Mouse (Mus musculus) liver, adult 2 months (tissue): ENCODE measurements around the gene Foxo1. TPM values are rescaled to one million over a fixed set of nuclear protein-coding genes. Genes with fewer than 3 reads are reported as not detected.
A peak's percentile ranks its signal among the peaks of the same experiment; 100 is the strongest.

Source experiments
- DNase-seq: peaks from one replicate; pipeline ENCODE4 v3.0.0-alpha.2; 2011; ENCODE audit warnings: low read depth, low spot score; ENCODE audit errors: extremely low read depth
- H3K27ac ChIP-seq: fragments of 200-500 bp; replicated peaks from 2 replicates; pipeline ENCODE4 v1.5.1; 2012; ENCODE audit warnings: low read depth, mild to moderate bottlenecking, control low read depth, inconsistent platforms, low read length; ENCODE audit not compliant: insufficient read depth
- H3K27me3 ChIP-seq: fragments of 200-500 bp; 2 replicates; pipeline ENCODE4 v1.6.1; 2012; ENCODE audit warnings: mild to moderate bottlenecking, moderate library complexity, low read length, inconsistent platforms; ENCODE audit not compliant: control insufficient read depth, insufficient read depth
- H3K36me3 ChIP-seq: fragments of 200-500 bp; 2 replicates; pipeline ENCODE4 v1.6.1; 2012; ENCODE audit warnings: low read length, inconsistent platforms; ENCODE audit not compliant: control insufficient read depth, insufficient read depth
- H3K4me1 ChIP-seq: fragments of 200-500 bp; 2 replicates; pipeline ENCODE4 v1.6.1; 2011; ENCODE audit warnings: low read length; ENCODE audit not compliant: control insufficient read depth, insufficient read depth
- H3K4me3 ChIP-seq: fragments of 200-500 bp; 2 replicates; pipeline ENCODE4 v1.5.1; 2011; ENCODE audit warnings: low read depth, mild to moderate bottlenecking, control low read depth, low read length, moderate library complexity; ENCODE audit not compliant: insufficient read depth
- H3K79me2 ChIP-seq: fragments of 200-500 bp; 2 replicates; pipeline ENCODE4 v1.6.1; 2012; ENCODE audit warnings: inconsistent platforms, mild to moderate bottlenecking, low read length, moderate library complexity; ENCODE audit not compliant: control insufficient read depth, insufficient read depth
- H3K9ac ChIP-seq: fragments of 200-500 bp; 2 replicates; pipeline ENCODE4 v1.6.1; 2012; ENCODE audit warnings: low read depth, mild to moderate bottlenecking, control low read depth, inconsistent platforms, low read length
- CTCF ChIP-seq: fragments of 200-500 bp; IDR thresholded peaks from 2 replicates; pipeline ENCODE4 v1.5.1; 2011; ENCODE audit warnings: low read depth, low read length, control low read depth
- POLR2A ChIP-seq: fragments of 200-500 bp; IDR thresholded peaks from 2 replicates; pipeline ENCODE4 v1.6.1; 2011; ENCODE audit warnings: low read length, control low read depth; ENCODE audit not compliant: insufficient read depth; ENCODE audit errors: extremely low read depth
- WGBS: fragments of 180-500 bp; shearing (Covaris S2); methylation state at CpG from one replicate; pipeline ENCODE4 v1.1.7; 2018; 5-methylcytosine and 5-hydroxymethylcytosine counted together
- polyA plus RNA-seq: library from polyadenylated mRNA; depleted of rRNA; stranded (reverse); fragments of >200 nt; gene quantifications from 2 replicates; pipeline ENCODE4 v1.2.3, GENCODE M21; 2012
- total RNA-seq: library from RNA; depleted of rRNA; stranded (reverse); fragments of >200 nt; gene quantifications from 2 replicates; pipeline ENCODE4 v1.2.3, GENCODE M21; 2014

Foxo1 gene
- total and polyA plus RNA-seq, 2 experiments: 5.8 to 6.5 TPM

GRCm38 (mm10) chr3:52264354-52264753 lies 3.8 kb upstream of the Foxo1 start:
- 89% methylated on average over 8 of the region's 8 CpGs for WGBS
- Histone ChIP-seq H3K4me1 (no peaks in the 10 kb centered on the region), H3K9ac (no peak overlapping the region), H3K4me3 (no peak overlapping the region), H3K27ac (no peak overlapping the region), H3K79me2 (peaks cover 13% of the 10 kb centered on the region; the same call in 1 of the 2 replicates), H3K36me3 (no peaks in the 10 kb centered on the region), H3K27me3 (no peaks in the 10 kb centered on the region)
- DNase-seq: no peak
- TF ChIP-seq POLR2A (no peak), CTCF (no peak)

GRCm38 (mm10) chr3:52266606-52267160 lies 1.5 kb upstream of the Foxo1 start:
- Histone ChIP-seq H3K79me2 (peaks cover 21% of the 10 kb centered on the region; the same call in 1 of the 2 replicates), H3K4me3 (peak overlapping the region; percentile 2; the same call in 1 of the 2 replicates), H3K27ac (no peak overlapping the region), H3K4me1 (peaks cover 3% of the 10 kb centered on the region; the same call in 1 of the 2 replicates), H3K27me3 (no peaks in the 10 kb centered on the region), H3K36me3 (no peaks in the 10 kb centered on the region), H3K9ac (no peak overlapping the region)
- no peak for DNase-seq
- WGBS: 41% methylated on average over 17 of the region's 17 CpGs
- TF ChIP-seq POLR2A (no peak), CTCF (no peak)

GRCm38 (mm10) chr3:52267293-52267651 lies 864 bp upstream of the Foxo1 start:
- Histone ChIP-seq H3K27me3 (no peaks in the 10 kb centered on the region), H3K27ac (peak overlapping the region; percentile 80)

GRCm38 (mm10) chr3:52268487-52268736 lies 276 bp downstream of the Foxo1 start:
- peak overlapping the region; percentile 98 for H3K9ac ChIP-seq
- H3K36me3 ChIP-seq: no peaks in the 10 kb centered on the region
- no peak for TF ChIP-seq POLR2A
- TF ChIP-seq CTCF: no peak
- no peak for DNase-seq
- H3K79me2 ChIP-seq: peaks cover 32% of the 10 kb centered on the region; the same call in 1 of the 2 replicates
- H3K27me3 ChIP-seq: no peaks in the 10 kb centered on the region
- H3K27ac ChIP-seq: peak overlapping the region; percentile 94
- WGBS: 0% methylated on average over 40 of the region's 40 CpGs
- peak overlapping the region; percentile 70 for H3K4me3 ChIP-seq
- H3K4me1 ChIP-seq: peaks cover 12% of the 10 kb centered on the region

More at GRCm38 (mm10) chr3:52267293-52267651, 864 bp upstream of the Foxo1 start:
- TF ChIP-seq POLR2A (no peak), CTCF (no peak)
- Histone ChIP-seq H3K4me3 (peak overlapping the region; percentile 88), H3K36me3 (no peaks in the 10 kb centered on the region), H3K4me1 (peaks cover 3% of the 10 kb centered on the region), H3K79me2 (peaks cover 25% of the 10 kb centered on the region; the same call in 1 of the 2 replicates), H3K9ac (peak overlapping the region; percentile 83)
- no peak for DNase-seq
- WGBS: 2% methylated on average over 15 of the region's 15 CpGs

GRCm38 (mm10) chr3:52268737-52269513 lies 789 bp downstream of the Foxo1 start:
- Histone ChIP-seq H3K27me3 (no peaks in the 10 kb centered on the region), H3K4me3 (peak overlapping the region; percentile 70), H3K4me1 (peaks cover 14% of the 10 kb centered on the region), H3K27ac (peak overlapping the region; percentile 94), H3K79me2 (peaks cover 35% of the 10 kb centered on the region; the same call in 1 of the 2 replicates), H3K9ac (peak overlapping the region; percentile 98), H3K36me3 (no peaks in the 10 kb centered on the region)
- DNase-seq: peak; percentile 53
- under 1% methylated on average over 84 of the region's 89 CpGs for WGBS
- TF ChIP-seq POLR2A (no peak), CTCF (no peak)
